Mouse (Mus musculus): ENCODE measurements at regions not wholly inside any gene's neighbourhood (a gene's known extent, or its start where the extent isn't known, plus 50 kb on each side); places are given as distances from the start of the nearest gene placed in this dataset.
A peak's percentile ranks its signal among the peaks of the same experiment; 100 is the strongest.

GRCm38 (mm10) chr1:19754346-19754745 is 545.6 kb downstream of the Tfap2b start:
- H3K4me3 ChIP-seq (replicated peaks; ENCODE audit: low read depth, low read length) = no peak overlapping the region
- WGBS = 86% methylated on average over 2 of the region's 2 CpGs
- H3K9me3 ChIP-seq (replicated peaks; ENCODE audit: low read length) = no peaks in the 10 kb centered on the region
- H3K4me2 ChIP-seq (ENCODE audit: low read length) = no peak overlapping the region
- H3K4me1 ChIP-seq (replicated peaks; ENCODE audit: insufficient read depth, low read length) = no peaks in the 10 kb centered on the region
- H3K27ac ChIP-seq = no peak overlapping the region
- H3K9ac ChIP-seq (ENCODE audit: low read depth, low read length) = no peak overlapping the region
- no peaks in the 10 kb centered on the region for H3K27me3 ChIP-seq (ENCODE audit: insufficient read depth, low read length)
- ATAC-seq (replicated peaks; ENCODE audit: low FRiP score, low read depth) = no peak
- no peak for TF ChIP-seq CTCF (IDR thresholded peaks at IDR 0.05; ENCODE audit: low read depth)
- H3K36me3 ChIP-seq (ENCODE audit: insufficient read depth, low read length) = no peaks in the 10 kb centered on the region
- no peak for DNase-seq (ENCODE audit: low spot score)

- Histone ChIP-seq H3K27ac (no peak overlapping the region), H3K9me3 (replicated peaks; ENCODE audit: low read length) (no peaks in the 10 kb centered on the region), H3K9ac (ENCODE audit: low read depth, low read length) (no peak overlapping the region), H3K36me3 (ENCODE audit: insufficient read depth, low read length) (no peaks in the 10 kb centered on the region), H3K4me1 (replicated peaks; ENCODE audit: insufficient read depth, low read length) (no peaks in the 10 kb centered on the region), H3K4me3 (replicated peaks; ENCODE audit: low read depth, low read length) (no peak overlapping the region), H3K4me2 (ENCODE audit: low read length) (no peak overlapping the region), H3K27me3 (ENCODE audit: insufficient read depth, low read length) (no peaks in the 10 kb centered on the region)
- no peak for TF ChIP-seq CTCF (IDR thresholded peaks at IDR 0.05; ENCODE audit: low read depth)
- DNase-seq (ENCODE audit: low spot score) (no peak), ATAC-seq (replicated peaks; ENCODE audit: low FRiP score, low read depth) (no peak)
- 86% methylated on average over 3 of the region's 3 CpGs for WGBS
Observed at GRCm38 (mm10) chr1:19757921-19758436, 549.3 kb downstream of the Tfap2b start.

- no peak overlapping the region for H3K9ac ChIP-seq (ENCODE audit: low read depth, low read length)
- ATAC-seq (replicated peaks; ENCODE audit: low FRiP score, low read depth) = no peak
Observed at GRCm38 (mm10) chr1:19766879-19767278, 558.2 kb downstream of the Tfap2b start.

GRCm38 (mm10) chr1:19772266-19772665 is 563.6 kb downstream of the Tfap2b start:
- H3K4me3 ChIP-seq (replicated peaks; ENCODE audit: low read depth, low read length) = no peak overlapping the region
- DNase-seq (ENCODE audit: low spot score) (no peak), ATAC-seq (replicated peaks; ENCODE audit: low FRiP score, low read depth) (no peak)
- no peaks in the 10 kb centered on the region for H3K27me3 ChIP-seq (ENCODE audit: insufficient read depth, low read length)
- no peak for TF ChIP-seq CTCF (IDR thresholded peaks at IDR 0.05; ENCODE audit: low read depth)
- no peak overlapping the region for H3K9ac ChIP-seq (ENCODE audit: low read depth, low read length)
- no peak overlapping the region for H3K4me2 ChIP-seq (ENCODE audit: low read length)
- H3K4me1 ChIP-seq (replicated peaks; ENCODE audit: insufficient read depth, low read length) = no peaks in the 10 kb centered on the region
- H3K36me3 ChIP-seq (ENCODE audit: insufficient read depth, low read length) = no peaks in the 10 kb centered on the region
- no peak overlapping the region for H3K27ac ChIP-seq
- no peaks in the 10 kb centered on the region for H3K9me3 ChIP-seq (replicated peaks; ENCODE audit: low read length)

More at GRCm38 (mm10) chr1:19766879-19767278, 558.2 kb downstream of the Tfap2b start:
- no peaks in the 10 kb centered on the region for H3K27me3 ChIP-seq (ENCODE audit: insufficient read depth, low read length)
- H3K4me1 ChIP-seq (replicated peaks; ENCODE audit: insufficient read depth, low read length) = no peaks in the 10 kb centered on the region
- TF ChIP-seq CTCF (IDR thresholded peaks at IDR 0.05; ENCODE audit: low read depth) = no peak
- H3K36me3 ChIP-seq (ENCODE audit: insufficient read depth, low read length) = no peaks in the 10 kb centered on the region
- no peak overlapping the region for H3K4me2 ChIP-seq (ENCODE audit: low read length)
- H3K9me3 ChIP-seq (replicated peaks; ENCODE audit: low read length) = no peaks in the 10 kb centered on the region
- H3K4me3 ChIP-seq (replicated peaks; ENCODE audit: low read depth, low read length) = no peak overlapping the region
- DNase-seq (ENCODE audit: low spot score) = no peak
- no peak overlapping the region for H3K27ac ChIP-seq

GRCm38 (mm10) chr1:19774502-19774901 is 565.8 kb downstream of the Tfap2b start:
- Histone ChIP-seq H3K9ac (ENCODE audit: low read depth, low read length) (no peak overlapping the region), H3K4me3 (replicated peaks; ENCODE audit: low read depth, low read length) (no peak overlapping the region), H3K36me3 (ENCODE audit: insufficient read depth, low read length) (no peaks in the 10 kb centered on the region), H3K4me1 (replicated peaks; ENCODE audit: insufficient read depth, low read length) (no peaks in the 10 kb centered on the region), H3K27ac (no peak overlapping the region), H3K9me3 (replicated peaks; ENCODE audit: low read length) (no peaks in the 10 kb centered on the region), H3K27me3 (ENCODE audit: insufficient read depth, low read length) (no peaks in the 10 kb centered on the region), H3K4me2 (ENCODE audit: low read length) (no peak overlapping the region)
- ATAC-seq (replicated peaks; ENCODE audit: low FRiP score, low read depth) = no peak
- 79% methylated on average over 1 of the region's 1 CpGs for WGBS
- TF ChIP-seq CTCF (IDR thresholded peaks at IDR 0.05; ENCODE audit: low read depth) = no peak
- no peak for DNase-seq (ENCODE audit: low spot score)

GRCm38 (mm10) chr1:19777542-19777941 is 568.8 kb downstream of the Tfap2b start:
- H3K9me3 ChIP-seq (replicated peaks; ENCODE audit: low read length) = no peaks in the 10 kb centered on the region
- 67% methylated on average over 1 of the region's 1 CpGs for WGBS

GRCm38 (mm10) chr1:19786971-19787370 is 578.3 kb downstream of the Tfap2b start:
- 76% methylated on average over 2 of the region's 2 CpGs for WGBS
- no peak for DNase-seq (ENCODE audit: low spot score)

More at GRCm38 (mm10) chr1:19777542-19777941, 568.8 kb downstream of the Tfap2b start:
- no peak overlapping the region for H3K27ac ChIP-seq
- H3K27me3 ChIP-seq (ENCODE audit: insufficient read depth, low read length) = no peaks in the 10 kb centered on the region
- no peak for ATAC-seq (replicated peaks; ENCODE audit: low FRiP score, low read depth)
- H3K4me3 ChIP-seq (replicated peaks; ENCODE audit: low read depth, low read length) = no peak overlapping the region
- no peaks in the 10 kb centered on the region for H3K36me3 ChIP-seq (ENCODE audit: insufficient read depth, low read length)
- H3K9ac ChIP-seq (ENCODE audit: low read depth, low read length) = no peak overlapping the region
- no peak overlapping the region for H3K4me2 ChIP-seq (ENCODE audit: low read length)
- no peak for DNase-seq (ENCODE audit: low spot score)
- TF ChIP-seq CTCF (IDR thresholded peaks at IDR 0.05; ENCODE audit: low read depth) = peak; percentile 48
- no peaks in the 10 kb centered on the region for H3K4me1 ChIP-seq (replicated peaks; ENCODE audit: insufficient read depth, low read length)

More at GRCm38 (mm10) chr1:19786971-19787370, 578.3 kb downstream of the Tfap2b start:
- H3K4me1 ChIP-seq (replicated peaks; ENCODE audit: insufficient read depth, low read length) = no peaks in the 10 kb centered on the region
- no peak overlapping the region for H3K4me3 ChIP-seq (replicated peaks; ENCODE audit: low read depth, low read length)
- no peaks in the 10 kb centered on the region for H3K9me3 ChIP-seq (replicated peaks; ENCODE audit: low read length)
- H3K27ac ChIP-seq = no peak overlapping the region
- no peaks in the 10 kb centered on the region for H3K36me3 ChIP-seq (ENCODE audit: insufficient read depth, low read length)
- no peaks in the 10 kb centered on the region for H3K27me3 ChIP-seq (ENCODE audit: insufficient read depth, low read length)
- ATAC-seq (replicated peaks; ENCODE audit: low FRiP score, low read depth) = no peak
- H3K9ac ChIP-seq (ENCODE audit: low read depth, low read length) = no peak overlapping the region
- TF ChIP-seq CTCF (IDR thresholded peaks at IDR 0.05; ENCODE audit: low read depth) = no peak
- no peak overlapping the region for H3K4me2 ChIP-seq (ENCODE audit: low read length)
